Mouse (Mus musculus): ENCODE results near the gene Rsph14. TPM values are rescaled to one million over a fixed set of nuclear protein-coding genes. Genes with fewer than 3 reads are reported as not detected.

Gene Rsph14
- total and polyA plus RNA-seq, 3 experiments, result not detected

DNA sequence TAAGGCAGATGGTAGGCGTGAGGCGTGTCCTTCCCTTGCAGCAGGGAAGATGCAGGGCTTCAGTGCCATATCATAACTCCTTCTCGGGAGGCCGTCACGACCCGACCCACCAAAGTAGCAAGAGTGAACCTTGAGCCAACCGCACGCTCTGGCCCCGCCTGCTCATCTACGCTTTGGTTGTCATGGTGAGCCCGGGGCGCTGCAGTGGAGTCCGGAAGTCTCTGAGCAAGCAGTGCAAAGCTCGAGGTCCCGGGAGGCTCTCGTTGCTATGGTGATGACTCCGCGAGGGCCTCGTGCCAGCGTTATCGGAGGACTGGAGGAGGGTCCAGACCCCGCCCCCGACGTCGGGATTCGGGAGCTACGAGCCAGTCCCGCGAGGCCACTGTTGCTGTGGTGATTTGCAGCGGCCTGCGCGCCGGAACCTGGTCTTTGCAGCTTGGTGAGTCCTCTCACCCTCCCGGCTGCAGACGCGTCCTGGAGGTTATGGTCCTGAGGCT is 4.5 kb upstream of the Rsph14 start, which contains the start of gene Rab36:
Rab36 (plus strand) TSS at position 176 of the 497 bp plus-strand sequence.
- Histone ChIP-seq H3K27ac (ENCODE audit: control insufficient read depth, low read depth, low read length) (no peak within 1 kb of the TSS), H3K9ac (ENCODE audit: control insufficient read depth, low read depth, low read length, poor library complexity, severe bottlenecking) (no peak within 1 kb of the TSS), H3K9me3 (replicated peaks; ENCODE audit: insufficient read depth, low read length) (no peaks in the 10 kb centered on the region), H3K36me3 (ENCODE audit: control insufficient read depth in 1 of 2, insufficient read depth in 2 of 2, low read length in 2 of 2) (no peaks in the 10 kb centered on the region), H3K79me2 (ENCODE audit: control insufficient read depth, insufficient read depth, low read length, poor library complexity) (no peaks in the 10 kb centered on the region), H3K27me3 (ENCODE audit: control insufficient read depth in 1 of 2, insufficient read depth in 2 of 2, low read length in 2 of 2) (no peaks in the 10 kb centered on the region), H3K4me1 (ENCODE audit: control insufficient read depth in 1 of 2, insufficient read depth in 2 of 2, low read length in 2 of 2) (no peaks in the 10 kb centered on the region), H3K4me3 (ENCODE audit: control insufficient read depth in 1 of 2, insufficient read depth in 1 of 2, low read depth in 2 of 2, low read length in 2 of 2) (no peak within 1 kb of the TSS)
- TF ChIP-seq CHD1 (IDR thresholded peaks at IDR 0.05; ENCODE audit: low read depth, low read length) (no peak), ETS1 (IDR thresholded peaks at IDR 0.05; ENCODE audit: low read depth, low read length) (no peak), POLR2AphosphoS2 (IDR thresholded peaks at IDR 0.05; ENCODE audit: low read length) (no peak), CHD2 (IDR thresholded peaks at IDR 0.05; ENCODE audit: low read length) (no peak), E2F4 (IDR thresholded peaks at IDR 0.05; ENCODE audit: borderline replicate concordance, low read depth, low read length) (no peak), ZNF384 (IDR thresholded peaks at IDR 0.05; ENCODE audit: low read depth, low read length) (no peak), MAZ (IDR thresholded peaks at IDR 0.05; ENCODE audit: low read depth, low read length) (no peak), CTCF (IDR thresholded peaks at IDR 0.05 in 2 of 3, conservative IDR thresholded peaks at IDR 0.05 in 1 of 3; ENCODE audit: control insufficient read depth in 1 of 3, insufficient read depth in 1 of 3, low read depth in 2 of 3, low read length in 3 of 3, poor library complexity in 1 of 3, severe bottlenecking in 1 of 3) (no peak), RCOR1 (IDR thresholded peaks at IDR 0.05; ENCODE audit: low read depth, low read length) (no peak), JUND (IDR thresholded peaks at IDR 0.05; ENCODE audit: low read depth, low read length) (no peak), TCF12 (IDR thresholded peaks at IDR 0.05; ENCODE audit: low read depth, low read length) (no peak), BHLHE40 (IDR thresholded peaks at IDR 0.05; ENCODE audit: borderline replicate concordance, low read depth, low read length) (no peak), POLR2A (IDR thresholded peaks at IDR 0.05; ENCODE audit: control insufficient read depth in 1 of 2, insufficient read depth in 1 of 2, low read depth in 1 of 2, low read length in 2 of 2, poor library complexity in 1 of 2) (no peak), NELFE (IDR thresholded peaks at IDR 0.05; ENCODE audit: low read depth, low read length) (no peak), TBP (IDR thresholded peaks at IDR 0.05; ENCODE audit: low read depth, low read length) (no peak), GABPA (IDR thresholded peaks at IDR 0.05; ENCODE audit: low read depth, low read length) (no peak), EP300 (IDR thresholded peaks at IDR 0.05; ENCODE audit: low read depth in 1 of 2, low read length in 2 of 2) (no peak), ZC3H11A (IDR thresholded peaks at IDR 0.05; ENCODE audit: low read depth, low read length) (no peak), MXI1 (IDR thresholded peaks at IDR 0.05; ENCODE audit: low read depth, low read length) (no peak), USF1 (IDR thresholded peaks at IDR 0.05; ENCODE audit: low read depth, low read length) (no peak)
- no peak for DNase-seq (ENCODE audit: low read depth, low spot score)

- no peak overlapping the region for H3K27ac ChIP-seq (ENCODE audit: control insufficient read depth, low read depth, low read length)
- H3K36me3 ChIP-seq (ENCODE audit: control insufficient read depth in 1 of 2, insufficient read depth in 2 of 2, low read length in 2 of 2), result no peaks in the 10 kb centered on the region
- no peaks in the 10 kb centered on the region for H3K4me1 ChIP-seq (ENCODE audit: control insufficient read depth in 1 of 2, insufficient read depth in 2 of 2, low read length in 2 of 2)
- no peaks in the 10 kb centered on the region for H3K79me2 ChIP-seq (ENCODE audit: control insufficient read depth, insufficient read depth, low read length, poor library complexity)
- no peaks in the 10 kb centered on the region for H3K9me3 ChIP-seq (replicated peaks; ENCODE audit: insufficient read depth, low read length)
- no peaks in the 10 kb centered on the region for H3K27me3 ChIP-seq (ENCODE audit: control insufficient read depth in 1 of 2, insufficient read depth in 2 of 2, low read length in 2 of 2)
- TF ChIP-seq ETS1 (IDR thresholded peaks at IDR 0.05; ENCODE audit: low read depth, low read length) (no peak), ZC3H11A (IDR thresholded peaks at IDR 0.05; ENCODE audit: low read depth, low read length) (no peak), RCOR1 (IDR thresholded peaks at IDR 0.05; ENCODE audit: low read depth, low read length) (no peak)
- H3K4me3 ChIP-seq (ENCODE audit: control insufficient read depth in 1 of 2, insufficient read depth in 1 of 2, low read depth in 2 of 2, low read length in 2 of 2), result no peak overlapping the region
- DNase-seq (ENCODE audit: low read depth, low spot score), result no peak
- no peak overlapping the region for H3K9ac ChIP-seq (ENCODE audit: control insufficient read depth, low read depth, low read length, poor library complexity, severe bottlenecking)
Measured at GRCm38 (mm10) chr10:75031345-75032114, 856 bp downstream of the Rsph14 start.
